Mouse (Mus musculus) small intestine, adult 2 months (tissue): ENCODE results near the gene Isl2. TPM values are rescaled to one million over a fixed set of nuclear protein-coding genes. Genes with fewer than 3 reads are reported as not detected.
A peak's percentile ranks its signal among the peaks of the same experiment; 100 is the strongest.

Experiments
- H3K27ac ChIP-seq: fragments of 200-500 bp; 2 replicates; pipeline ENCODE4 v1.5.1; 2012; ENCODE audit warnings: low read depth, low read length, control low read depth, inconsistent platforms; ENCODE audit not compliant: insufficient read depth
- H3K27me3 ChIP-seq: fragments of 200-500 bp; 2 replicates; pipeline ENCODE4 v1.6.1; 2012; ENCODE audit warnings: mild to moderate bottlenecking, moderate library complexity, low read length, inconsistent platforms; ENCODE audit not compliant: control insufficient read depth, insufficient read depth
- H3K36me3 ChIP-seq: fragments of 200-500 bp; 2 replicates; pipeline ENCODE4 v1.6.1; 2012; ENCODE audit warnings: mild to moderate bottlenecking, low read length, control low read depth, inconsistent platforms; ENCODE audit not compliant: control insufficient read depth, insufficient read depth
- H3K4me1 ChIP-seq: fragments of 200-500 bp; 2 replicates; pipeline ENCODE4 v1.6.1; 2012; ENCODE audit warnings: low read length, inconsistent platforms, mixed read lengths; ENCODE audit not compliant: control insufficient read depth, insufficient read depth, insufficient read length
- H3K4me3 ChIP-seq: fragments of 200-500 bp; 2 replicates; pipeline ENCODE4 v1.5.1; 2012; ENCODE audit warnings: low read depth, mild to moderate bottlenecking, control low read depth, inconsistent platforms, low read length, moderate library complexity
- CTCF ChIP-seq: fragments of 200-500 bp; IDR thresholded peaks from 2 replicates; pipeline ENCODE4 v1.5.1; 2012; ENCODE audit warnings: low read depth, mild to moderate bottlenecking, control low read depth, inconsistent platforms, low read length, moderate library complexity, mixed read lengths; ENCODE audit not compliant: insufficient replicate concordance, insufficient read length; ENCODE audit errors: extremely low read depth
- POLR2A ChIP-seq: fragments of 200-500 bp; IDR thresholded peaks from 2 replicates; pipeline ENCODE4 v1.6.1; 2012; ENCODE audit warnings: low read depth, mild to moderate bottlenecking, control low read depth, inconsistent platforms, low read length, moderate library complexity
- WGBS: fragments of 180-500 bp; shearing (Covaris S2); methylation state at CpG from one replicate; pipeline ENCODE4 v1.1.7; 2018; 5-methylcytosine and 5-hydroxymethylcytosine counted together
- polyA plus RNA-seq: library from polyadenylated mRNA; depleted of rRNA; stranded (reverse); fragments of >200 nt; gene quantifications from 2 replicates; pipeline ENCODE4 v1.2.3, GENCODE M21; 2012; rRNA removed

The Isl2 gene
- polyA plus RNA-seq, result 2.2 and 3.4 TPM in 2 replicates

- 22% methylated on average over 4 of the region's 4 CpGs for WGBS
- Histone ChIP-seq H3K27ac (no peak within 1 kb of the TSS), H3K4me3 (no peak within 1 kb of the TSS), H3K27me3 (peaks cover 52% of the 10 kb centered on the region), H3K4me1 (peaks cover 15% of the 10 kb centered on the region), H3K36me3 (no peaks in the 10 kb centered on the region)
- TF ChIP-seq CTCF (no peak), POLR2A (no peak)
Measured at GRCm38 (mm10) chr9:55538377-55538776, at the start of gene Isl2. TSS of gene Isl2 (plus strand) at chr9:55538672.

DNA sequence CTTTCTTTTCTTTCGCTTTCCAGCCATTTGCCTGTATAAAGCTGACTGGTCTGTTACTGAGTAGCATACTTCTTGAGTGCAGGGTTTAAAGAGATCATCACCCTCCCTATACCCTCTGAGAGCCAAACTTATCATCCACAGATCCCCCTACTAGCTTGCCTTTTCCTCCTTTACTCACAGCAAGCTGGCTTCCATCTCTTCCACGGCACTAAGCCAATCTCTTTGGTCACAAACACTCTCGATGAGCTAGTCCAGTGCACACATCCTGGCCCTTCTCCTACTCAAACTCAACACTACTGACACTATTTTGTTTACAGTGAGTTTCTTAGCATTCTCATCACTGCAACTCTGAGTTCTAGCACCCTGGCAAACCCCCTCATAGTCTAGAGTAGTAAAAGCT is 30.6 kb upstream of the Isl2 start:
- TF ChIP-seq POLR2A (no peak), CTCF (no peak)
- peaks cover 2% of the 10 kb centered on the region; the same call in 1 of the 2 replicates for H3K36me3 ChIP-seq
- no peaks in the 10 kb centered on the region; the same call in 1 of the 2 replicates for H3K4me1 ChIP-seq
- WGBS, result 66% methylated on average over 3 of the region's 3 CpGs
- H3K27me3 ChIP-seq, result no peaks in the 10 kb centered on the region
- H3K27ac ChIP-seq, result no peak overlapping the region
- no peak overlapping the region for H3K4me3 ChIP-seq

- H3K27me3 ChIP-seq, result no peaks in the 10 kb centered on the region
- no peak overlapping the region for H3K4me3 ChIP-seq
- TF ChIP-seq POLR2A, result no peak
- TF ChIP-seq CTCF, result no peak
- H3K4me1 ChIP-seq, result no peaks in the 10 kb centered on the region; the same call in 1 of the 2 replicates
- 77% methylated on average over 4 of the region's 4 CpGs for whole genome bisulfite sequencing
- no peak overlapping the region for H3K27ac ChIP-seq
- peaks cover 2% of the 10 kb centered on the region; the same call in 1 of the 2 replicates for H3K36me3 ChIP-seq
Measured at GRCm38 (mm10) chr9:55508701-55509100, 29.8 kb upstream of the Isl2 start.

DNA sequence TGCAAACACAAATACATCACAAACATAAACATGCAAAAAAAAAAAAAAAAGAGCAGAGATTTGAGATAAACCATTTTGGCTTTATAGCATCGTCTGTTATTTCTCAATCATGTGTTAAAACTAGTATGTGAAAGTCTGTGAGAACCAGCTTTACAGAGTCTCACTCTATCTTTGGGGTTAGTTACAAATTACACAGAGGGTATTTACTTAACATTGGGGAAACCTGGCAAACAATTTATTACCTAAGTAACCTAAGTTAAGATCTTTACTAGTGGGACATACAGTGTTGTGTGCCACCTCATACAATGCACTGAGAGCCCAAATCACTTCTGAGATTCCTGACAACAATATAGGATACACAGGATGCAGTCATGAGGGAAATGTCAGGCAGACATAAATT is 28.7 kb upstream of the Isl2 start:
- Histone ChIP-seq H3K4me3 (no peak overlapping the region), H3K27ac (no peak overlapping the region), H3K36me3 (peaks cover 2% of the 10 kb centered on the region; the same call in 1 of the 2 replicates), H3K27me3 (no peaks in the 10 kb centered on the region), H3K4me1 (no peaks in the 10 kb centered on the region; the same call in 1 of the 2 replicates)
- WGBS, result 56% methylated on average over 1 of the region's 1 CpGs
- TF ChIP-seq POLR2A (no peak), CTCF (no peak)

GRCm38 (mm10) chr9:55510651-55511235 is 27.7 kb upstream of the Isl2 start:
- WGBS, result 68% methylated on average over 10 of the region's 10 CpGs
- no peak overlapping the region for H3K4me3 ChIP-seq
- no peaks in the 10 kb centered on the region; the same call in 1 of the 2 replicates for H3K4me1 ChIP-seq
- peaks cover 2% of the 10 kb centered on the region; the same call in 1 of the 2 replicates for H3K36me3 ChIP-seq
- no peaks in the 10 kb centered on the region for H3K27me3 ChIP-seq
- no peak overlapping the region for H3K27ac ChIP-seq
- TF ChIP-seq POLR2A (no peak), CTCF (no peak)

DNA sequence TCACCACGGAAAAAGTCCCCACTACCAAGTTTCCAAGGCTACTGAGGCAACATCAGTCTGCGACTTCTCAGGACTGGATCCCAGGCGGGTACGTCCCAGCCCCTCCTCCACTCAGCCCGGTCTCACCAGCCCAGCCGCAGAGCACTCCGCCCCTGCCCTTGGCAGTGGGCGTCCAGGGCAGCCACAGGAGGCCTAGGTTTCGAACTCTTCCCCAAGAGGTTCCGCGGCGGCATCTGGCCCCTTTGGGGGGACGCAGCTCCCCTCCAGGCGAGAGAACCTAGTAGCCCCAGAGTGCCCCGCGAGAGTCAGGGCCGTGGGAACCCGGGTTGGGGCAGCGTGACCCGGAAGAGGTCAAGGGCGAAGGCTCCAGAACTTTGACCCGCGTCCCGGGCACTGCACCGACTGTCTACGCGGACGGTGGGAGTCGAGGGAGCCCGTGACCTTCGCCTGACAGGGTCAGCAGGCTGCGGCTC is 26.9 kb upstream of the Isl2 start:
- peak overlapping the region; percentile 84 for H3K27ac ChIP-seq
- WGBS, result under 1% methylated on average over 32 of the region's 32 CpGs
- TF ChIP-seq CTCF (no peak), POLR2A (no peak; the same call in 1 of the 2 replicates)
- peaks cover 2% of the 10 kb centered on the region; the same call in 1 of the 2 replicates for H3K36me3 ChIP-seq
- H3K4me3 ChIP-seq, result peak overlapping the region; percentile 81
- H3K4me1 ChIP-seq, result no peaks in the 10 kb centered on the region; the same call in 1 of the 2 replicates
- no peaks in the 10 kb centered on the region for H3K27me3 ChIP-seq

DNA sequence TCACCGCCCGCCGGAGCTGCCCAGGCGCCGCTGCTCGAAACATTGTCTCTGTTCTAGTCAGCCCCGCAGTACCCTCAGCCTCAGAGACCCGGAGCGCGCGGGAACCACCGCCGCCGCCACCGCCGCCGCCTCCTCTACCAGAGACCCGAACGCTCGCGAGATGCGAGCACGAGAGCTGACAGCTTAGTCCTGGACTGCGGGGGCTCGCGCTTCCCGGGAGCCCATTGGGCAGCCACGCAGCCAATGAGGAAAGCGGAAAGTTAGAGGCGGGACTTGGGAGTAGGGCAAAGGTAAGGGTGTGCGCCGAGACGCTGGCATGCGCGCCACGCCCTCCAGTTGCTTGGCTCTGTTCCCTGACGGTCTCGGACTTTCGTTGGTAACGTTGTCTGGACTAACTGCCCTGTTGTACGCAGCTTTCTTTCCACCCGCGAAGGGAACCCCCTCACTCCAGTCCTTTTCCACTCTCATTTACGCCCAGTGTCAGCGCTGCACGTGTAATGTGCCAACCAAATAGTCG is 26.4 kb upstream of the Isl2 start, which contains the start of gene Etfa:
Gene Etfa, minus strand, starts transcription at position 217 of the 517 bp plus-strand sequence.
- Histone ChIP-seq H3K36me3 (peaks cover 2% of the 10 kb centered on the region; the same call in 1 of the 2 replicates), H3K4me1 (no peaks in the 10 kb centered on the region; the same call in 1 of the 2 replicates), H3K27ac (peak within 1 kb of the TSS; percentile 84), H3K4me3 (peak within 1 kb of the TSS; percentile 81), H3K27me3 (no peaks in the 10 kb centered on the region)
- 1% methylated on average over 47 of the region's 47 CpGs for WGBS
- TF ChIP-seq POLR2A (peak; percentile 39), CTCF (no peak)
